Mouse (Mus musculus): ENCODE data around the gene Ripor2. TPM values are rescaled to one million over a fixed set of nuclear protein-coding genes. Genes with fewer than 3 reads are reported as not detected.

Ripor2 gene
- total and polyA plus RNA-seq, 2 experiments from 2014 or later, result 21.3 to 53.2 TPM

DNA sequence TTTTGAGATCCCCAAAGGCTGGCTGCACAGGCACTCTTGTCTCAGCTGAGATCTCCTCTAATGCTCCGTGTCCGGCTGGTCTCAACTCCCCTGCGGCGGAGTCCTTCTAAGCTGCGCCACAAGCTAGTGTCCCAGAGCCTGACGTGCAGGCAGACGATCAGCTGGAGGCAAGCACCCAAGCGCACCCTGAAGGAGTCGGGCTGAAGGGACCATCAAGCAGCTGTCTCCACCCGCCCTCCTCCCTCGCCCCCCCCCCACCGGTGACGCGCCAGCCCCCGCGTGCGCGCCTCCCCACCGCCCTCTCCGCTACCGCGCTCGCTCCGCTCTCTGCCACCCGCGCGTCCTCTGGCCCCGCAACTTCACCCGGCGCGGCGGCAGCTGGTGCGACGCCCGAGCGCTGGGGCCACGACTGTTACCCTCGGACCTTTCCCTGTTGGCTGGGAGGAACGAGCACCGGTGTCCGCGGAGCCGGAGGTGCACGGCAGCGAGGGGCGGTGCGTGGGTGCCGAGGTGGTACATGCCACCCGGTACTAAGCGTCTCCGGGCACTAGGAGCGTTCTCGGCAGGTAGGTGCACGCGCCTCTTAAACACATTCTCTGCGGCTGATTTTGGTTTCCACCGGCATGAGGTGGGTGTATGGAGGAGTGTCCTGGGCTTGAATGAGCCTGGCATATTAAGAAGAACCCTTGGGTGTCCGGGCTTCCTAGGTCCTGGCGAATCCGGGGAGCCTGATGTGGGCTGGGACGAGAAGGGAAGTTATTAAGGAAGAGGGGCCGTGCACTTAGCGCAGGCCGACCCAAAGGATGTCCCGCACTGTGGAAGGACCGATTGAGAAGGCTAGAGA is 56.6 kb downstream of the Ripor2 start:
- 1% methylated on average over 62 of the region's 66 CpGs for WGBS
- peaks cover 16% of the 10 kb centered on the region; the same call in 1 of the 2 replicates for H3K4me1 ChIP-seq (ENCODE audit: insufficient read depth)
- peak overlapping the region; percentile 84 for H3K27ac ChIP-seq (ENCODE audit: low read depth, low read length)
- ATAC-seq (peak; percentile 85), DNase-seq (peak; percentile 79)
- peak overlapping the region; percentile 64 for H3K4me3 ChIP-seq (ENCODE audit: low read depth, low read length)
- peak overlapping the region; percentile 78 for H3K9ac ChIP-seq
- H3K27me3 ChIP-seq (ENCODE audit: insufficient read depth, low read length), result no peaks in the 10 kb centered on the region
- peak overlapping the region; percentile 87 for H3K4me2 ChIP-seq (ENCODE audit: low read depth)
- peak; percentile 16; the same call in 1 of the 2 replicates for TF ChIP-seq CTCF (IDR thresholded peaks at IDR 0.05; ENCODE audit: low read depth)
- no peaks in the 10 kb centered on the region for H3K9me3 ChIP-seq (ENCODE audit: low read length)
- H3K36me3 ChIP-seq (ENCODE audit: insufficient read depth), result no peaks in the 10 kb centered on the region

DNA sequence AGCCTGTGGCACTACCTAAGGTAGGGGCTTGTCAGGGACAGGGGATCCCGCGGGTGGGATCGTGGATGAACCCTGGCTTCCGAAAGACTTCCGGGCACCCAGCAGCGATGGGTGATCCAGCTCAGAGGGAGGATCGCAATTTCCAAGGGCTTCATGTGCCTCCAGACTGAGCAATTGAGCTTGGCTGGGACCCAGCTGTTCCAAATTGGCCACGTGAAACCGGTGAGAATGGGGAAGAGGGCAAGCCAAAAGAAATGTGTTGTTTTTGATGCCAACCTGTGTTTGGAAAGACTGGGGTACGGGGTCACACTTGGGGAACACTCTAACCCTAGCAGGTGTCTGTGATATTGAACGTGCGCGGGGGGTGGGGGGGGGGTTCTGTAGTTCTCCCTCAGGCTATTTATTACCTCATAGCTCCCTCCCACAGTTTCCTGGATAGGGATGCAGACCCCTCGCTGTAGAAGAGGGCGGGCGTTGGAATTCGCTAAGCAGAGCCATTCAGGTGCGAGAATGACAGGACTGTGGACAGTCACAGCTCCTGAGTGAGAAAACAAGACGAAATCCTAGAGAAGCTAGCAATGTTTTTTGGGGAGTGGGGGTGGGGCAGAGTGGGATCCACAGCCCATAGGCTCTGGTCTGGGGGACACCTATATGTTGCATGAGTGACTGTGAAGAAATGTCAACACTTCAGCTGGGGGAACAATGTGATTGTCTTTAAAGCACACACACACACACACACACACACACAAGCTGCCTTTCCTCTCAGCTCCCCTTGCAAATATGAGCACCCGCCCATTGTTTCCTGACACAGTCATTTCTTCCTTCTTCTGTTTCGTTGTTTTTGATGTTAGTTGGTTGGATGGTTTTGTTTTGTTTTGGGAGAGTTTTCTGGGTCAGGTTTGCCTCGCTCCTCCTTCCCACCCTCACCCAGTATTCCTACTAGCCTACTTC is 57.5 kb downstream of the Ripor2 start:
- Histone ChIP-seq H3K27ac (ENCODE audit: low read depth, low read length) (peak overlapping the region; percentile 84), H3K36me3 (ENCODE audit: insufficient read depth) (no peaks in the 10 kb centered on the region), H3K4me2 (ENCODE audit: low read depth) (peak overlapping the region; percentile 87), H3K4me1 (ENCODE audit: insufficient read depth) (peaks cover 16% of the 10 kb centered on the region; the same call in 1 of the 2 replicates), H3K4me3 (ENCODE audit: low read depth, low read length) (peak overlapping the region; percentile 64), H3K9me3 (ENCODE audit: low read length) (no peaks in the 10 kb centered on the region), H3K9ac (peak overlapping the region; percentile 78), H3K27me3 (ENCODE audit: insufficient read depth, low read length) (no peaks in the 10 kb centered on the region)
- DNase-seq (peak; percentile 66), ATAC-seq (peak; percentile 34)
- TF ChIP-seq CTCF (IDR thresholded peaks at IDR 0.05; ENCODE audit: low read depth), result no peak
- WGBS, result 11% methylated on average over 22 of the region's 22 CpGs

- Histone ChIP-seq H3K4me1 (ENCODE audit: insufficient read depth) (peaks cover 16% of the 10 kb centered on the region; the same call in 1 of the 2 replicates), H3K36me3 (ENCODE audit: insufficient read depth) (no peaks in the 10 kb centered on the region), H3K4me2 (ENCODE audit: low read depth) (peak overlapping the region; percentile 87), H3K4me3 (ENCODE audit: low read depth, low read length) (peak overlapping the region; percentile 64), H3K9me3 (ENCODE audit: low read length) (no peaks in the 10 kb centered on the region), H3K9ac (peak overlapping the region; percentile 78), H3K27me3 (ENCODE audit: insufficient read depth, low read length) (no peaks in the 10 kb centered on the region), H3K27ac (ENCODE audit: low read depth, low read length) (peak overlapping the region; percentile 84)
- no peak for DNase-seq
- 59% methylated on average over 4 of the region's 4 CpGs for WGBS
- ATAC-seq, result no peak
- TF ChIP-seq CTCF (IDR thresholded peaks at IDR 0.05; ENCODE audit: low read depth), result peak; percentile 13; the same call in 1 of the 2 replicates
Observed at GRCm38 (mm10) chr13:24640166-24640560, 58.2 kb downstream of the Ripor2 start.

GRCm38 (mm10) chr13:24640836-24641385 is 58.9 kb downstream of the Ripor2 start:
- Histone ChIP-seq H3K36me3 (ENCODE audit: insufficient read depth) (no peaks in the 10 kb centered on the region), H3K9ac (peak overlapping the region; percentile 78), H3K27ac (ENCODE audit: low read depth, low read length) (peak overlapping the region; percentile 29; the same call in 1 of the 2 replicates), H3K4me1 (ENCODE audit: insufficient read depth) (peaks cover 16% of the 10 kb centered on the region; the same call in 1 of the 2 replicates), H3K27me3 (ENCODE audit: insufficient read depth, low read length) (no peaks in the 10 kb centered on the region), H3K4me3 (ENCODE audit: low read depth, low read length) (peak overlapping the region; percentile 64), H3K9me3 (ENCODE audit: low read length) (no peaks in the 10 kb centered on the region), H3K4me2 (ENCODE audit: low read depth) (peak overlapping the region; percentile 87)
- DNase-seq (no peak), ATAC-seq (no peak)
- no peak for TF ChIP-seq CTCF (IDR thresholded peaks at IDR 0.05; ENCODE audit: low read depth)
- 72% methylated on average over 3 of the region's 3 CpGs for WGBS

- no peak for ATAC-seq
- TF ChIP-seq CTCF (IDR thresholded peaks at IDR 0.05; ENCODE audit: low read depth), result no peak
Observed at GRCm38 (mm10) chr13:24641491-24642430, 59.8 kb downstream of the Ripor2 start.

More at GRCm38 (mm10) chr13:24641491-24642430, 59.8 kb downstream of the Ripor2 start:
- peaks cover 16% of the 10 kb centered on the region; the same call in 1 of the 2 replicates for H3K4me1 ChIP-seq (ENCODE audit: insufficient read depth)
- H3K27me3 ChIP-seq (ENCODE audit: insufficient read depth, low read length), result no peaks in the 10 kb centered on the region
- H3K4me2 ChIP-seq (ENCODE audit: low read depth), result peak overlapping the region; percentile 87
- no peaks in the 10 kb centered on the region for H3K9me3 ChIP-seq (ENCODE audit: low read length)
- WGBS, result 34% methylated on average over 7 of the region's 7 CpGs
- no peaks in the 10 kb centered on the region for H3K36me3 ChIP-seq (ENCODE audit: insufficient read depth)
- DNase-seq, result no peak
- peak overlapping the region; percentile 17 for H3K4me3 ChIP-seq (ENCODE audit: low read depth, low read length)
- peak overlapping the region; percentile 10; the same call in 1 of the 2 replicates for H3K9ac ChIP-seq
- peak overlapping the region; percentile 24 for H3K27ac ChIP-seq (ENCODE audit: low read depth, low read length)

Measured in forebrain, postnatal 0 days (tissue).